In the genomic region with DNA sequence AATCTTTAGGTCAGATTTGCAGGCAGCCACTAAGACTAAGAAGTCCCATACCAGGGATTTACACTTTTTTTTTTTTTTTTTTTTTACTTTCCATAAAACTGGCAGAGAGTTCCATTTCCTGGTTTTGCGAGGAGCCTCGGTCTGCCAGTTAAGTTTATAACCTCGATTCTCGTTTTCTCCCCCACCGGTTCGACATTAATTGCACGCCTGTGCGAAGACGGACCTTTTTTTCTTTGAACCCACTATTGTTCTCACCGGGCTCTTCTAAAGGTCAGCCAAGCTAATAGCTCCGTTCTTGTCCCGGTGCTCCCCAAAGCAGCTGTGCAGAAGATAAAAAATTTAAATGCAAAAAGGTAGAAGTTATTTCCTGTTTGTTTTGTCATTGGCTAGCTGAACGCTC, we compare ENCODE assay signal across 19 mouse cellular contexts. TPM values are rescaled to one million over a fixed set of nuclear protein-coding genes. Genes with fewer than 3 reads are reported as not detected.
DNase-seq lines count a peak whose midpoint lies in the region; ATAC-seq and TF ChIP-seq lines count a peak whose summit lies in the region.
"Had no signal": no experiment of that assay in that cellular context is flagged by ENCODE, and none has a peak within 500 bp of the region (broad histone marks: within the 10 kb centered on the region; RNA-seq: fewer than 3 reads in every experiment).

No protein-coding gene starts in this region.

- H3K36me3 ChIP-seq in forebrain, embryonic 11.5 days (ENCODE audit: control insufficient read depth, insufficient read depth, low read length) = no peaks in the 10 kb centered on the region
- no peaks in the 10 kb centered on the region for H3K36me3 ChIP-seq in forebrain, embryonic 12.5 days (replicated peaks)
- H3K36me3 ChIP-seq in small intestine, adult 2 months (ENCODE audit: control insufficient read depth, insufficient read depth, low read length) = no peaks in the 10 kb centered on the region
- no peaks in the 10 kb centered on the region for H3K36me3 ChIP-seq in midbrain, embryonic 15.5 days (replicated peaks)
- H3K36me3 ChIP-seq: liver, embryonic 12.5 days; lung, embryonic 15.5 days; stomach, embryonic 15.5 days had no signal

- H3K27ac ChIP-seq in forebrain, embryonic 11.5 days (ENCODE audit: low read depth, low read length) = no peak overlapping the region
- no peak overlapping the region for H3K27ac ChIP-seq in forebrain, embryonic 12.5 days
- H3K27ac ChIP-seq in layer of hippocampus, adult 2 months = peak overlapping the region; percentile 10; the same call in 1 of the 2 replicates
- peak overlapping the region; percentile 48 for H3K27ac ChIP-seq in small intestine, adult 2 months (ENCODE audit: insufficient read depth, low read depth, low read length)
- H3K27ac ChIP-seq in midbrain, embryonic 15.5 days = no peak overlapping the region
- H3K27ac ChIP-seq: liver, embryonic 12.5 days; lung, embryonic 15.5 days; macrophage; stomach, embryonic 15.5 days had no signal

- TF ChIP-seq POLR2A in small intestine, adult 2 months (IDR thresholded peaks at IDR 0.05; ENCODE audit: low read depth, low read length) = no peak

- H3K9ac ChIP-seq in forebrain, embryonic 11.5 days (ENCODE audit: low read length) = no peak overlapping the region
- H3K9ac ChIP-seq in forebrain, embryonic 12.5 days = no peak overlapping the region
- H3K9ac ChIP-seq in midbrain, embryonic 15.5 days = no peak overlapping the region
- H3K9ac ChIP-seq: liver, embryonic 12.5 days; lung, embryonic 15.5 days; stomach, embryonic 15.5 days had no signal

- H3K27me3 ChIP-seq in forebrain, embryonic 11.5 days (ENCODE audit: control insufficient read depth, insufficient read depth, low read length) = no peaks in the 10 kb centered on the region
- H3K27me3 ChIP-seq in forebrain, embryonic 12.5 days = no peaks in the 10 kb centered on the region
- no peaks in the 10 kb centered on the region for H3K27me3 ChIP-seq in small intestine, adult 2 months (ENCODE audit: control insufficient read depth, insufficient read depth, low read length)
- H3K27me3 ChIP-seq in midbrain, embryonic 15.5 days (replicated peaks) = no peaks in the 10 kb centered on the region
- H3K27me3 ChIP-seq: liver, embryonic 12.5 days; lung, embryonic 15.5 days; stomach, embryonic 15.5 days had no signal

- WGBS in forebrain, embryonic 11.5 days = 28% methylated on average over 13 of the region's 13 CpGs
- WGBS in forebrain, embryonic 12.5 days = 32% methylated on average over 13 of the region's 13 CpGs
- WGBS in small intestine, adult 2 months = 16% methylated on average over 13 of the region's 13 CpGs
- WGBS in midbrain, embryonic 15.5 days = 47% methylated on average over 13 of the region's 13 CpGs

- H3K4me3 ChIP-seq in forebrain, embryonic 11.5 days (ENCODE audit: low read depth, low read length) = no peak overlapping the region
- no peak overlapping the region for H3K4me3 ChIP-seq in forebrain, embryonic 12.5 days (replicated peaks)
- no peak overlapping the region for H3K4me3 ChIP-seq in layer of hippocampus, adult 2 months
- peak overlapping the region; percentile 31; the same call in 1 of the 2 replicates for H3K4me3 ChIP-seq in small intestine, adult 2 months (ENCODE audit: low read depth, low read length)
- H3K4me3 ChIP-seq in midbrain, embryonic 15.5 days = no peak overlapping the region
- H3K4me3 ChIP-seq: liver, embryonic 12.5 days; lung, embryonic 15.5 days; stomach, embryonic 15.5 days had no signal

- DNase-seq in forebrain, embryonic 11.5 days (ENCODE audit: low spot score) = peak; percentile 43
- no peak for DNase-seq in layer of hippocampus, adult 2 months (ENCODE audit: low spot score in 2 of 2)
- DNase-seq in layer of hippocampus, adult 11-12 months (ENCODE audit: low spot score) = no peak
- DNase-seq in kidney, postnatal 14 days = peak; percentile 38
- DNase-seq in liver = no peak
- DNase-seq: adrenal gland, adult 8-10 months; cerebellum, adult 11 months; cerebellum, postnatal 14 days; heart, postnatal 36 days had no signal

- no peak for ATAC-seq in forebrain, embryonic 11.5 days (replicated peaks; ENCODE audit: low FRiP score)
- no peak for ATAC-seq in forebrain, embryonic 12.5 days (ENCODE audit: low FRiP score)
- no peak for ATAC-seq in midbrain, embryonic 15.5 days (replicated peaks)
- ATAC-seq: forebrain, embryonic 14.5 days; liver, embryonic 12.5 days had no signal

- no peaks in the 10 kb centered on the region for H3K4me1 ChIP-seq in forebrain, embryonic 11.5 days (replicated peaks; ENCODE audit: control insufficient read depth, insufficient read depth, low read length)
- H3K4me1 ChIP-seq in forebrain, embryonic 12.5 days = peaks cover 9% of the 10 kb centered on the region
- H3K4me1 ChIP-seq in small intestine, adult 2 months (ENCODE audit: control insufficient read depth, insufficient read depth, insufficient read length, low read length) = peaks cover 18% of the 10 kb centered on the region
- H3K4me1 ChIP-seq in midbrain, embryonic 15.5 days = no peaks in the 10 kb centered on the region
- H3K4me1 ChIP-seq: liver, embryonic 12.5 days; stomach, embryonic 15.5 days had no signal

- TF ChIP-seq CTCF in layer of hippocampus, adult 2 months (conservative IDR thresholded peaks at IDR 0.05) = no peak
- TF ChIP-seq CTCF in small intestine, adult 2 months (IDR thresholded peaks at IDR 0.05; ENCODE audit: extremely low read depth, insufficient read length, insufficient replicate concordance, low read depth, low read length) = no peak

- no peak overlapping the region for H3K4me2 ChIP-seq in forebrain, embryonic 11.5 days (ENCODE audit: low read depth, low read length, severe bottlenecking)
- H3K4me2 ChIP-seq in forebrain, embryonic 12.5 days = no peak overlapping the region
- H3K4me2 ChIP-seq in midbrain, embryonic 15.5 days = no peak overlapping the region
- H3K4me2 ChIP-seq: heart, embryonic 11.5 days; liver, embryonic 12.5 days; lung, embryonic 15.5 days; midbrain, embryonic 11.5 days; stomach, embryonic 15.5 days had no signal

- no peaks in the 10 kb centered on the region for H3K9me3 ChIP-seq in forebrain, embryonic 11.5 days (ENCODE audit: control insufficient read depth, low read length)
- no peaks in the 10 kb centered on the region for H3K9me3 ChIP-seq in forebrain, embryonic 12.5 days
- no peaks in the 10 kb centered on the region for H3K9me3 ChIP-seq in midbrain, embryonic 15.5 days
- H3K9me3 ChIP-seq: liver, embryonic 12.5 days; lung, embryonic 15.5 days; stomach, embryonic 15.5 days had no signal

RNA-seq across cellular contexts. Expression of a gene that starts 12.5 kb away (rescaled TPM):
- polyA plus RNA-seq in forebrain, embryonic 11.5 days (2014; fragmentation: Nextera tagmentation; extraction: Ambion mirVana) = 9.6 and 15.3 TPM in 2 replicates
- polyA plus RNA-seq in forebrain, embryonic 12.5 days (2016; fragmentation: Nextera tagmentation; extraction: Ambion mirVana) = 8.0 and 8.8 TPM in 2 replicates
- total RNA-seq in layer of hippocampus, adult 2 months (2021) = 10 to 100 TPM; 18.5 to 20.1 TPM
- polyA plus RNA-seq in small intestine, adult 2 months (2012; rRNA removed) = 6.0 and 6.3 TPM in 2 replicates
- polyA plus RNA-seq in midbrain, embryonic 15.5 days (2015; fragmentation: Nextera tagmentation; extraction: Ambion mirVana) = 6.6 and 6.7 TPM in 2 replicates
- polyA plus RNA-seq: macrophage had no signal

Comparison
In these comparisons a context has a peak if more than half of its experiments do, and no peak if none do; other contexts are left out.
1. DNase-seq: peak in forebrain, embryonic 11.5 days (single experiment) and kidney, postnatal 14 days (single experiment); none in layer of hippocampus, adult 2 months (0 of 2), layer of hippocampus, adult 11-12 months (single experiment) and liver (single experiment).
2. H3K27ac ChIP-seq: peak in layer of hippocampus, adult 2 months (single experiment) and small intestine, adult 2 months (single experiment); none in forebrain, embryonic 11.5 days (single experiment), forebrain, embryonic 12.5 days (single experiment) and midbrain, embryonic 15.5 days (single experiment).